Mouse (Mus musculus) megakaryocyte, embryonic 14.5 days (primary cell): ENCODE data around the gene Pigu. TPM values are rescaled to one million over a fixed set of nuclear protein-coding genes. Genes with fewer than 3 reads are reported as not detected.
A peak's percentile ranks its signal among the peaks of the same experiment; 100 is the strongest.

Experiments
- H3K27me3 ChIP-seq: replicated peaks from 2 replicates; pipeline ENCODE3; 2012; ENCODE audit warnings: inconsistent platforms
- H3K36me3 ChIP-seq: replicated peaks from 2 replicates; pipeline ENCODE3; 2012; ENCODE audit warnings: low read length, inconsistent platforms, mixed read lengths
- H3K4me1 ChIP-seq: 2 replicates; pipeline ENCODE4 v1.6.1; 2012; ENCODE audit warnings: inconsistent platforms
- H3K4me3 ChIP-seq: replicated peaks from 2 replicates; pipeline ENCODE3; 2012; ENCODE audit warnings: moderate library complexity, mild to moderate bottlenecking, inconsistent platforms
- H3K9me3 ChIP-seq: 2 replicates; pipeline ENCODE4 v1.6.1; 2012; ENCODE audit warnings: inconsistent platforms
- FLI1 ChIP-seq: IDR thresholded peaks from 2 replicates; pipeline ENCODE4 v1.6.1; 2012; ENCODE audit warnings: low read length, inconsistent platforms, mixed read lengths
- GATA1 ChIP-seq: IDR thresholded peaks from 3 replicates; pipeline ENCODE4 v1.6.1; 2012; ENCODE audit warnings: mixed read lengths, low read length, inconsistent platforms, borderline replicate concordance
- polyA plus RNA-seq: library from polyadenylated mRNA; stranded (reverse); fragments of >175 nt; gene quantifications from 2 replicates; pipeline ENCODE4 v1.2.3, GENCODE M21; 2012; ENCODE audit warnings: low replicate concordance; ENCODE audit not compliant: insufficient read depth

The Pigu gene
- polyA plus RNA-seq, 1 experiment = 13.0 TPM

DNA sequence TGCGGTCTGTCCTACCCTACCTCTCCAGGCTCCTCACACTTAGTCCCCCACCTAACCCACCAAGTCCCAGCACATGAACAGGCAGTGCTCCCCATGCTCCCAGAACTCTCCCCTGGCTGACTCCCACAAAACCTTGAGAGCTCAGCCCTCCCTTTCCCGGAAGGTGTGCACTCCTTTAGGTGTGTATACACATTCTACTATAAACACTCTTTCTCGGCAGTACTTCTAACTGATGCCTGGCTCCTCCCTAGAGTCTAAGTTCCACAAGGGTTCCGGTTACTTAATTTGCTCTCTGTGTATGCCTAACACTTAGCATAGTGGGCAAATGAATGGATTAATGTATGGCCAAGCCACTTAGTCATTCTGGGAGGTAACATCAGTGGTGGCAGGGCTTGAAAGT, 25.9 kb downstream of the Pigu start:
- H3K4me3 ChIP-seq = no peak overlapping the region
- no peaks in the 10 kb centered on the region for H3K9me3 ChIP-seq
- no peaks in the 10 kb centered on the region for H3K27me3 ChIP-seq
- TF ChIP-seq FLI1 (no peak), GATA1 (no peak)
- H3K4me1 ChIP-seq = no peaks in the 10 kb centered on the region
- H3K36me3 ChIP-seq = peaks cover 73% of the 10 kb centered on the region

DNA sequence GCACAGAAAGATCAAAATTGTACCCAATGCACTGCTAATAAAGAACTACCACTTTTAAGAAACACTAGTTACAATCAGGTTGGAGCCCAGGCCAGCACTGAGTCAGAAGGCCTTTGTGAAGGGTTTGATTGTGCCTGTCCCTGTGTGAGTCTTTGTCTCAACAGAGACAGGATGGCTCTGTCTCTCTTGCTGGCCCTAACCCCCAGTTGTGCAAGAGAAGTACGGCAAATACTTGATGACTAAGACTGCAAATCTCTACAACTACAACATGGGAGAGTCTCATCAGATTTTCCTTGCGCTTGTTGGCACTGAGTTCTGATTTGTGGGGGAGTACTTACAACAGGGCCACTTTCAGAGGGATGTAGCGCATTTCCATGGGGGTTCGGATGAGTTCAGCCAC, 26.4 kb downstream of the Pigu start:
- TF ChIP-seq FLI1 (no peak), GATA1 (no peak)
- H3K27me3 ChIP-seq = no peaks in the 10 kb centered on the region
- H3K36me3 ChIP-seq = peaks cover 78% of the 10 kb centered on the region
- no peaks in the 10 kb centered on the region for H3K4me1 ChIP-seq
- no peak overlapping the region for H3K4me3 ChIP-seq
- H3K9me3 ChIP-seq = no peaks in the 10 kb centered on the region

DNA sequence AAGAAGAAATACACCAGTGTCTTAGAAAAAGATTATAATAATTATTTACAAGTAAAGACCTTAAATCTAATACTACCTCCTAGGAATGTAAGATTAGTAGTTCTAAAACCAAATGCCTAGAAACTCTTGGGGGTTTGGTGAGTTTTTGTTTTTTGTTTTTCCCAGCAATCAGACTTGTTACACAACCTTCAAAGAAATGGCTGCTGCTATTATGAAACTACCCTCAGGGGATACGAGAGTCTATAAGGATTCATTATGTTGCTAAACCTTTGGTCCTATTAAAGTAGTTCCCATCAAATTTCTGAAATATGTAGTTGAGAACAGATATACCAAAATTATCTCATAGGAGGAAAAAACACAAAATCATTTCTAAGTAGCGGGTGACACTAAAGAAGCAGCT, 27.5 kb downstream of the Pigu start:
- Histone ChIP-seq H3K4me3 (no peak overlapping the region), H3K27me3 (no peaks in the 10 kb centered on the region), H3K9me3 (no peaks in the 10 kb centered on the region), H3K4me1 (no peaks in the 10 kb centered on the region), H3K36me3 (peaks cover 70% of the 10 kb centered on the region)
- TF ChIP-seq FLI1 (no peak), GATA1 (no peak)

DNA sequence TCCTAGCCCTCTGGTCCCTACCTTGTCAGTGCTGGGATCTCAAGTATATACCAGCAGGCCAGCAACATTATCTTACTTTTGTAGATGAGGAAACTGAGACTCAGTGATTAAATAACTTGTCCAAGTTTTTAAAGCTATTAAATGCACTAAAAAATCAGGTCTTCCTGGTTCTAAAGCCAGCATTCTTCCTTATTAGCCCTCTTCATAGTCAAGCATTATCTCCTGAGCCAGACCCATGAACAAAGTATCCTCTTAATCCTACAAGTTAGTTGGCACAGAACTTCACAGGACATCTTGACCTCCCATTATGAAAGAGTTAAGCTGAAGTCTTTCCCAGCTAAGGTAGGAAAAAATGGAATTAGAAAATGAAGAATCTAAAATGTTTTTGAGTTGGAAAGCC, 28.3 kb downstream of the Pigu start:
- H3K9me3 ChIP-seq = no peaks in the 10 kb centered on the region
- peaks cover 63% of the 10 kb centered on the region for H3K36me3 ChIP-seq

DNA sequence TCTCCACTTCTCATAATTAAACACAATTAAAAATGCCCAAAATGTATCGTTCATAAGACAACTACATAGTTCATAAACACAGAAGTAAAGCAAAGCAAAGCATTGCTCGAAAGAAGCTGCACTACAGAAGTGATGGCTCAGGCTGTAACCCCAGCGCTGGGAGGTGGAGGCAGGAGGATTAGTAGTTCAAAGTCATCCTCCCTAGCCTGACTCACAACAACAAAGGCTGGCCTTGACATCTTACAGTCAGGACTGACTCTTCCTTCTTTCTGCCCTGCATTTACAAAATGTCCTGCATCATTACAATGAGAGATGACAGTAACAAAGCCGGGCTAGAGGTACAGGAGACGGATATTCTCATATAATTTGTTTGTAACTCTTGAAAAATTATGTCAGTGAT, 29.3 kb downstream of the Pigu start:
- H3K36me3 ChIP-seq = peaks cover 57% of the 10 kb centered on the region
- TF ChIP-seq GATA1 (no peak), FLI1 (no peak)

More for the DNA sequence above, 28.3 kb downstream of the Pigu start:
- no peaks in the 10 kb centered on the region for H3K4me1 ChIP-seq
- TF ChIP-seq FLI1 (no peak), GATA1 (no peak)
- no peak overlapping the region for H3K4me3 ChIP-seq
- no peaks in the 10 kb centered on the region for H3K27me3 ChIP-seq

DNA sequence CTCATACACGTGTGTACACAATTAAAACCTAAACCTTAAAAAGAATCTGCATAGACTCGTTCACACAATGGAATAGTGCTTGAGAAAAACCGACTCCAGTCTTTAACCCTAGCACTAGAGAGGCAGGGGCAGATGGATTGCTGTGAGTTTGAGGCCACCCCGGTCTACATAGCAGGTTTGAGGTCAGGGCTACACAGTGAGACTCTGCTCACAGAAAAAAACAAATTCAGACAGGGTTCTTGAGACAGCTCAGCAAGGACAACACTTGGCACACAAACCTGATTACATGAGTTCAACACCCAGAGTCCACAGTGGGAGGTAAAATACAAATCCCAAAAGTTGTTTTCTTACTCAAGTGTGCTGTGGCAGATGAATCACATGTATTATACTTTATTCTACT, 31.2 kb downstream of the Pigu start:
- Histone ChIP-seq H3K9me3 (no peaks in the 10 kb centered on the region), H3K36me3 (peaks cover 53% of the 10 kb centered on the region), H3K4me3 (no peak overlapping the region), H3K4me1 (no peaks in the 10 kb centered on the region), H3K27me3 (no peaks in the 10 kb centered on the region)
- TF ChIP-seq FLI1 (no peak), GATA1 (no peak)

More for the DNA sequence above, 29.3 kb downstream of the Pigu start:
- no peaks in the 10 kb centered on the region for H3K4me1 ChIP-seq
- no peak overlapping the region for H3K4me3 ChIP-seq
- no peaks in the 10 kb centered on the region for H3K9me3 ChIP-seq
- no peaks in the 10 kb centered on the region for H3K27me3 ChIP-seq

DNA sequence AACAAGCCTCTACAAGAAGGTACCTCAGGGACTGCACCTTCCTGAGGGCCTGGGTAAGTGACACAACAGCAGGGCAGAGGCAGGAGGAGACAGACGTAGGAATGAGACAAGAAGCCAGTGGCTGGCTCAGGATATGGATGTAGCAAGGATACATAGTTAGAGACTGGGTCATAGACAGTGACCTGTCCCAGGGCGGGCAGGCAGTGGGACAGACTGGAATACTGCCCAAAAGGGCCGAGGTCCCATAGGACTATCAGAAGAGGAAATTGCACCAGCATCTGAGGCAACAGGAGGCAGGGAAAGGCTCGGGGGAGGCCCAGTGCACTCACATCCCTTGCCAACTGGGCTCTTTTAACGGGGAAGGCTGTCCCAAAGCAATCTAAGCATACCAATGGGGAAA, 36.6 kb downstream of the Pigu start:
- TF ChIP-seq FLI1 (no peak), GATA1 (no peak)
- no peak overlapping the region for H3K4me3 ChIP-seq
- H3K36me3 ChIP-seq = peaks cover 46% of the 10 kb centered on the region
- H3K9me3 ChIP-seq = no peaks in the 10 kb centered on the region
- H3K27me3 ChIP-seq = peaks cover 13% of the 10 kb centered on the region
- peaks cover 18% of the 10 kb centered on the region for H3K4me1 ChIP-seq

DNA sequence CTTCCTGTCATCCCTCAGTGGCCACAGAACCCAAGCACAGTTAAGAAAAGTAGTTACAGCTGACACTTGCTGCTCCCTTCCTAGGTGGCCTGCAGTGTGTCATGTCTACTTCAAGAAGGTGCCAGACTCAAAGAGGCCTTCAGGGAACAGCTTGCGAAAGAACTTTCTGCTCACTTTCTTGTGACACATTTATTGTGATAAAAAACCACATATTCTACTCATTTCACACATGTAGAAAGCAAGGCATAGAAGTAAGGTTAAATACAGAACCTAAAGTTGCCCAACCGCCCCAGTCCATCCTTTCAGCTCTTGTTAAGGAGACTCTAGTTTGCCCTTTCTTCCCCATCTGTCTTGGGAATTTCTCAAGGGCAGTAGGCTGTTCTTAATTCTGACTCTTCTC, 38.6 kb downstream of the Pigu start:
- Histone ChIP-seq H3K9me3 (no peaks in the 10 kb centered on the region), H3K4me3 (peak overlapping the region; percentile 80), H3K27me3 (peaks cover 15% of the 10 kb centered on the region), H3K36me3 (peaks cover 61% of the 10 kb centered on the region), H3K4me1 (peaks cover 18% of the 10 kb centered on the region)
- TF ChIP-seq FLI1 (no peak), GATA1 (no peak)

DNA sequence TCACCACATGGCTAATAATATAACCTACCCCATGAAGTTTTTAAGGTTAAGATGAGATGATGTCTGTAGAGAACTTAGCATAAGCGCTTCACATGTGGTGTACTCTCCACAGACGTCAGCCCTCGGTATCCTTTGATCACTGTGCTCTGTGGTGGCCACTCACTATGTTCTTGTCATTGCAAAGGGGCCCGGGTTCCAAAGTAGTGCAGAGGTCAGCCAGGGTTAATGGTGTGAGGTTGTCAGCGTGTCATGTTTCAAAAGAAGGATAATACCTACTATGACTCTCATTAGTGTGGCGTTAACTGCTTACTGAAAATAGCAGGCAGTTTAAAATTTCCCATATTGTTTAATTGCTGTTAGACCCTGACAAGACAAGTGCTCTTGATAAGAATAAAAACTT, 43.6 kb downstream of the Pigu start:
- Histone ChIP-seq H3K4me3 (no peak overlapping the region), H3K4me1 (peaks cover 23% of the 10 kb centered on the region), H3K27me3 (peaks cover 9% of the 10 kb centered on the region), H3K36me3 (peaks cover 51% of the 10 kb centered on the region), H3K9me3 (no peaks in the 10 kb centered on the region)
- TF ChIP-seq GATA1 = no peak
- no peak for TF ChIP-seq FLI1

DNA sequence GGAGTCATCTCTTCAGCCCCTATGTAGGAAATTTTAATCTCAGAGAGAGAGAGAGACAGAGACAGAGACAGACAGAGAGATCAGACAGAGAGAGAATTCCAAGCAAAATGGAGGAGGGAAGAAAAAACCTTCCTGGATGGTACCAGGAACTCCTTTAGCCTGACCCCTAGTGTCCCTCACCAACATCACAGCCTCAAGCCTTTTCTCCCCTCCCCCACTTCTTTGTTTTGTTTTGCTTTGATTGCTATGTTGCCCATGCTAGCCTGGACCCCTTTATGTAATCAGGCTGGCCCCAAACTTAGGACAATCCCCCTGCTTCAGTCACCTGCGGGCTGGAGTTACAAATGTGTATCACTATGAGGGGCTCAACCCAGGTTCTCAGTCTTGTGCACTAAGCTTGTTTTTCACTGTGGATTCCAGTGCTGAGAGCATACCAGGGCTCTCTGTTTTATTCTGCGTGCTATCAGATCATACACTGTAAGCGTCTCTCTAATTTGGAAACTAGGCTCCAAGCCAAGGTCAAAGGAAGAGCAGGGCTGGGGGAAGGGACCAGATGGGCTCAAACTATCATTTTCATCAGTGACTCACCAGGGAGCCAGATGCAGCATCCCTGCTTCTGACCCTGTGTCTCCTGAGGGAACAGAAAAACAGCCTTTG, 48.2 kb downstream of the Pigu start:
- Histone ChIP-seq H3K9me3 (no peaks in the 10 kb centered on the region), H3K36me3 (peaks cover 45% of the 10 kb centered on the region), H3K4me3 (no peak overlapping the region), H3K4me1 (peaks cover 7% of the 10 kb centered on the region; the same call in 1 of the 2 replicates), H3K27me3 (no peaks in the 10 kb centered on the region)
- TF ChIP-seq FLI1 = no peak
- no peak for TF ChIP-seq GATA1
